Mouse (Mus musculus): Measurements from ENCODE around the gene Nbdy. TPM values are rescaled to one million over a fixed set of nuclear protein-coding genes. Genes with fewer than 3 reads are reported as not detected.

The Nbdy gene
- total RNA-seq (2021) = 10 to 100 TPM; 25.2 to 26.2 TPM
- long read RNA-seq, experiment 1, transcript Nbdy-201 (4 exons, 788 nt) = major isoform, 14 of 16 reads
- long read RNA-seq, experiment 1, partial matches to known transcripts = 0 of 16 reads
- long read RNA-seq, experiment 1, other reads (novel, unspliced or antisense) = 0 of 16 reads
- long read RNA-seq, experiment 2, transcript Nbdy-201 (4 exons, 788 nt) = major isoform, 9 of 11 reads
- long read RNA-seq, experiment 2, partial matches to known transcripts = 0 of 11 reads
- long read RNA-seq, experiment 2, other reads (novel, unspliced or antisense) = 0 of 11 reads

DNA sequence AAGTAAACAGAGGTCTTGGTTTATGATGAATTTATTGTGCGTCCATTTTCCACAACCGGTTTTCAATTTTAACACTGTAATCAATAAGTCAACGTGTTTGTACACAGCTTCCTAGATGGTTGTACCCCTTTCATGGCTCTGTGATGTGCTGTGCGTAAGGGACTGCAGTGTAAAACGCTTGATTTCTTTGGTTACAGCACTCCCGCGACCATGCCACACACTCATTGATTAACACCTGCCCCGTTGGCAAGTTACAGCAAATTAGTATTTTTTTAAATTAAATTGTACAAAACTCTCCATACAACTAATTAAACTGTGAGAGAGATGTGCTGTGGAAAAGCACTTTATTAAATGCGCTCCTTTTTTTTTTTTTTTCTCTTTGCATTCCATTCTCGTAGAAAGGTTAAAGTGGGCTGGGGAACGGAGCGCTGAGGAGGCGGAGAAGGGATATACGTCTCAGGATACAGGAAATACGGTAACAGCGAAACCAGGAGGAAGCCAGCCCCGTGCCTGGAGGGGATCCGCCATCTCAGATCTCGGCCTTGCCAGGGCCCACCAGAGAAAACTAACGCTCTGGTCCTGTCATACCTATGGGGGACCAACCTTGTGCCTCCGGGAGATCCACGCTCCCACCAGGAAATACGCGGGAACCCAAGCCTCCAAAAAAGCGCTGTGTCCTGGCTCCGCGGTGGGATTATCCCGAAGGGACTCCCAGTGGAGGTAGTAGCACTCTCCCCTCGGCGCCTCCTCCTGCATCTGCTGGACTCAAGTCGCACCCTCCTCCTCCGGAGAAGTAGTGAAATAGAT lies at the start of gene Nbdy:
Gene Nbdy, plus strand, starts transcription at position 481 of the 807 bp plus-strand sequence.
- intact Hi-C loops (cut with DNase I; ENCODE audit: low total_unique reads) = no loop called here

DNA sequence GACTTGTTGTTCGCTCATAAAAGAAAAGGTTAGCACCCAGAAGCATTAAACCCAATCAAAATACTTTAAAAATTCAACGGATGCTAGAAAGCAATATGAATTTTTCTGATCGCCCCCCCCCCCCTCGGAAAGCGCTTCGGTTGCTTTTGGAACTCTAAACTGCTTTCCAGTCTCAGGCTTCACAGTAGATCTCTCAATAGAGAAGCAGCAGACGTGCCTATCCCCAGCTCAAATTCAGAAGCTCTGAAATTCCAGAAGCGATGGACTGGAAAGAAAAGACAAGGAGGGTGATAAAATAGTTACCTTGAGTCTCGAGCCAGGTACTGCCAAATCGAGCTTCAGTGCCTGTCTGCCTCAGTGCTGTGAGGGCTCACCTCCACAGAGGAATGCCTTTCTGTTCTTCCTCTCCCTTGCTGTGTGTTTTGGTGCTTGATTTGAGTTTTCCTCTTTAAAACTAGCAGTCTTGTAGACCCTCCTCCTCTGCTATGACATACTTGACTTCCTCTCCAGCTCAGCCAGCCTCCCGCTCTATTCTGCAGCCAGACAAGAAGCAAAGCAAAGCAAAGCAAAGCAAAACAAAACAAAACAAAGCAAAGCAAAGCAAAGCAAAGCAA lies 27.5 kb upstream of the Nbdy start, which contains the start of gene Kctd12b:
Gene Kctd12b, minus strand, starts transcription at position 610 of the 614 bp plus-strand sequence.
- intact Hi-C loops (cut with DNase I; ENCODE audit: low total_unique reads) = no loop called here
- DNase-seq = peak; percentile 10

More for the DNA sequence above, at the start of gene Nbdy:
- peak; percentile 12 for DNase-seq

- intact Hi-C loops (cut with DNase I; ENCODE audit: low total_unique reads) = no loop called here
- DNase-seq = no peak
Observed at GRCm38 (mm10) chrX:153700463-153700862, 22.9 kb upstream of the Nbdy start.

GRCm38 (mm10) chrX:153707735-153708134 lies 15.7 kb upstream of the Nbdy start:
- intact Hi-C loops (cut with DNase I; ENCODE audit: low total_unique reads) = loop anchor here (5.0 kb wide), 1 partner anchor 70 kb away; no protein-coding TSS in a partner anchor
- DNase-seq = no peak

- intact Hi-C loops (cut with DNase I; ENCODE audit: low total_unique reads) = no loop called here
- no peak for DNase-seq
Observed at GRCm38 (mm10) chrX:153716716-153717115, 6.7 kb upstream of the Nbdy start.

DNA sequence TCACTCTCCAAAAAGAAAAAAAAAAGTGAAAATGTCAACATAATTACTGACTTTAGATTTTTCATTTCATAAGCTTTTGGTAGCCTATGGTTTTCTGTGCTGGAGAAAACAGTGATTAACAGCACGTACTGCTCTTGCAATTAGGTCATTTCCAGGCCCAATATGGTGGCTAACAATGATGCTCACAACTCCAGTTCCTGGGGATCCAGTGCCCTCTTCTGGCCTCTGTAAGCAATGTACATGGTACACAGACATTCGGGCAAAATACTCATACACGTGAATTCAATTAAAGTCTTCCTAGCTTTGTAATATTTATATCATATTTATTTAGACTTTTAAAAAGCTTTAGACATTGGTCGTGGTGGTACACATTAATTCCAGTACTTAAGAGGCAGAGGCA lies 3.8 kb upstream of the Nbdy start:
- intact Hi-C loops (cut with DNase I; ENCODE audit: low total_unique reads) = no loop called here
- no peak for DNase-seq

DNA sequence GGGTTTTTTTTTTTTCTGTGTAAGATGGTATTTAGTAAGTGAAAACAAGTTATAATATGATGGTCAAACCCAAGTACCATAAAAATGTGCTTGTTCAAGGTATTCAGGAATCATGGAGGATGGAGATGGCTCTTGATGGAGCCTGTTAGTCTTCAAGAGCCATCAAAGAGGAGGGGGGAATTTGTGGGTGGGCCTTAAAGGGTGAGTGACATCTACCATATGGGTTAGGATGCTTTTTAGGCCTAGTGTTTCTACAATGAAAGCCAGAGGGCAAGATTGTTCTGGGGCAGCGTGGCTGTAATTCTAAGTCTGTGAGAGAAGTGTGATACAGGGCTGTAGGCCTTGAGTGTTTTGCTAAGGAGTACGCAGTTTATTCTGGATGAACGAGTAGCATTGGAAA lies 1.0 kb downstream of the Nbdy start:
- no peak for DNase-seq
- intact Hi-C loops (cut with DNase I; ENCODE audit: low total_unique reads) = no loop called here

GRCm38 (mm10) chrX:153735697-153736096 lies 12.3 kb downstream of the Nbdy start:
- intact Hi-C loops (cut with DNase I; ENCODE audit: low total_unique reads) = no loop called here
- no peak for DNase-seq

DNA sequence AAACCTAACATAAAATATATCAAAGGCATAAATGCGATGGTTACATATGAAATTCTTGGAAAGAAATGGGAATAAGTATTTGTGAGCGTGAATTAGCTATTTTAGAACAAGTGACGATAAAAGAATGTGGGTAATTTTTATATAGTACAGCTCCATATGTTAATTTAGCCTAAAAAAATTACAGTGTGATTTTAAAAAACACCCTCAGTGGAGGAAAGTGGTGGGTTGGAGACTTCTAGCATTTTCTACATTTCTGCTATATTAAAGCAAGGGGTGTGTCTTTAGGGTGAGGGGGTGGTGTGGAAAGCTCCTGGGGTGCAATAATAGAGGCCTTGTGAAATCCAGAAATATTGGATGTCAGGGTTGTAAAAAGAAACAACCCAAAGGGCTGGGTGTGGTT lies 19.1 kb downstream of the Nbdy start:
- intact Hi-C loops (cut with DNase I; ENCODE audit: low total_unique reads) = no loop called here
- DNase-seq = no peak

DNA sequence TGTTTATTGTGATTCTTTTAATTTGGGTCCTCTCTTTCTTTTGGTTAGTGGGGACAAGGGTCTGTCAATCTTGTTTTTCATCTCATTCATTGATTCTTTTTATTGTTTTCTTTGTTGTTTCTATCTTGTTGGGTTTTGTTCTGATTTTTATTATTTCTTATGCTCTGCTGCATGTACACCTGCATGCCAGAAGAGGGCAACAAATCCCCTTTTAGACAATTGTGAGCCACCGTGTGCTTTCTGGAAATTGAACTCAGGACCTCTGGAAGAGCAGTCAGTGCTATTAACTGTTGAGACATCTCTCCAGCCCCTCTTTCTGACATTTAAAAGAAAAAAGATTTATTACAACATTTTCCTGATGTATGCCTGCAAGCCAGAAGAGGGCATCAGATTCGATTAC lies 25.8 kb downstream of the Nbdy start:
- intact Hi-C loops (cut with DNase I; ENCODE audit: low total_unique reads) = no loop called here
- DNase-seq = no peak

Other genes starting within 250 kb of the Nbdy start
- 10 to 100 TPM; 16.6 to 17.8 TPM for gene Ubqln2, start 225.4 kb upstream of the Nbdy start, total RNA-seq (2021)
- not detected for gene Cypt3, start 165.0 kb upstream of the Nbdy start, total RNA-seq (2021)
- gene Kctd12b, start 27.2 kb upstream of the Nbdy start, total RNA-seq (2021) = 1 to 10 TPM; 6.3 to 7.6 TPM
- gene Spin2c, start 108.6 kb downstream of the Nbdy start, total RNA-seq (2021) = under 1 TPM in 1 of 2 experiments, not detected in 1; 0.22 TPM

Data from gastrocnemius, postnatal 14 days (tissue).